Mouse (Mus musculus): ENCODE data around the gene Tgfbr2. TPM values are rescaled to one million over a fixed set of nuclear protein-coding genes. Genes with fewer than 3 reads are reported as not detected.

The Tgfbr2 gene
- polyA plus RNA-seq, 1 experiment from 2014 or later, result 14.1 TPM

- H3K9me3 ChIP-seq (replicated peaks), result no peaks in the 10 kb centered on the region
- peaks cover 6% of the 10 kb centered on the region; the same call in 1 of the 2 replicates for H3K36me3 ChIP-seq
- peaks cover 44% of the 10 kb centered on the region for H3K4me1 ChIP-seq
- peak overlapping the region; percentile 72 for H3K27ac ChIP-seq
- 29% methylated on average over 11 of the region's 11 CpGs for WGBS
- DNase-seq (ENCODE audit: low spot score), result peak; percentile 83
- H3K27me3 ChIP-seq (ENCODE audit: low read depth, poor library complexity, severe bottlenecking), result no peaks in the 10 kb centered on the region
- H3K4me3 ChIP-seq, result no peak overlapping the region
Measured at GRCm38 (mm10) chr9:116138595-116139134, 36.5 kb downstream of the Tgfbr2 start.

DNA sequence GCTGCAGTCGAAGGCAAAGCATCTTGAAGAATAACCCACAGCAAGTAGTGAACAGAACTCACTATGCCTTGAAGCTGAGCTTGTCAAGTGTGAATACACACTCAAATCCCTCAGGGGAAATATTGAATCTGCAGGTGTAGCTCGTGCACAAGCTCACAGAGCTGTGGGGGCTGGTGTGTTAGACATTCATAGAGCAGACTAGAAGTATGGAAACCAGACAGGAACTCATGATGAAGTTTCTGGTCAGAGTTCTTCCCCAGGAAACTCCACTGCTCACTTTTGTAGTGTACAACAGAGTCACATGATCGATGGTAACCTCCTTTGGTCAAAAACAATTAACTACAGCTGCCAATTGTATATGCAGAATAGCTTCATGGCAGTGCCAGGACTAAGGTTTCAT, 37.5 kb downstream of the Tgfbr2 start:
- 89% methylated on average over 3 of the region's 3 CpGs for WGBS
- peaks cover 50% of the 10 kb centered on the region for H3K4me1 ChIP-seq
- no peak for DNase-seq (ENCODE audit: low spot score)
- no peaks in the 10 kb centered on the region for H3K27me3 ChIP-seq (ENCODE audit: low read depth, poor library complexity, severe bottlenecking)
- H3K4me3 ChIP-seq, result no peak overlapping the region
- H3K27ac ChIP-seq, result peak overlapping the region; percentile 54
- H3K36me3 ChIP-seq, result peaks cover 6% of the 10 kb centered on the region; the same call in 1 of the 2 replicates
- no peaks in the 10 kb centered on the region for H3K9me3 ChIP-seq (replicated peaks)

GRCm38 (mm10) chr9:116136811-116137210, 38.3 kb downstream of the Tgfbr2 start:
- Histone ChIP-seq H3K27ac (peak overlapping the region; percentile 54; the same call in 1 of the 2 replicates), H3K4me3 (no peak overlapping the region)
- 89% methylated on average over 5 of the region's 5 CpGs for WGBS

GRCm38 (mm10) chr9:116136146-116136545, 39.0 kb downstream of the Tgfbr2 start:
- Histone ChIP-seq H3K9me3 (replicated peaks) (no peaks in the 10 kb centered on the region), H3K4me1 (peaks cover 50% of the 10 kb centered on the region), H3K27me3 (ENCODE audit: low read depth, poor library complexity, severe bottlenecking) (no peaks in the 10 kb centered on the region), H3K4me3 (no peak overlapping the region), H3K27ac (peak overlapping the region; percentile 36; the same call in 1 of the 2 replicates), H3K36me3 (peaks cover 10% of the 10 kb centered on the region)
- no peak for DNase-seq (ENCODE audit: low spot score)
- 79% methylated on average over 6 of the region's 6 CpGs for WGBS

More at GRCm38 (mm10) chr9:116136811-116137210, 38.3 kb downstream of the Tgfbr2 start:
- peaks cover 50% of the 10 kb centered on the region for H3K4me1 ChIP-seq
- no peak for DNase-seq (ENCODE audit: low spot score)
- no peaks in the 10 kb centered on the region for H3K27me3 ChIP-seq (ENCODE audit: low read depth, poor library complexity, severe bottlenecking)
- peaks cover 6% of the 10 kb centered on the region; the same call in 1 of the 2 replicates for H3K36me3 ChIP-seq
- no peaks in the 10 kb centered on the region for H3K9me3 ChIP-seq (replicated peaks)

- Histone ChIP-seq H3K4me1 (peaks cover 48% of the 10 kb centered on the region), H3K27me3 (ENCODE audit: low read depth, poor library complexity, severe bottlenecking) (no peaks in the 10 kb centered on the region), H3K4me3 (no peak overlapping the region), H3K9me3 (replicated peaks) (no peaks in the 10 kb centered on the region), H3K27ac (no peak overlapping the region), H3K36me3 (peaks cover 20% of the 10 kb centered on the region)
- DNase-seq (ENCODE audit: low spot score), result no peak
- 94% methylated on average over 2 of the region's 2 CpGs for WGBS
Measured at GRCm38 (mm10) chr9:116134488-116134887, 40.7 kb downstream of the Tgfbr2 start.

DNA sequence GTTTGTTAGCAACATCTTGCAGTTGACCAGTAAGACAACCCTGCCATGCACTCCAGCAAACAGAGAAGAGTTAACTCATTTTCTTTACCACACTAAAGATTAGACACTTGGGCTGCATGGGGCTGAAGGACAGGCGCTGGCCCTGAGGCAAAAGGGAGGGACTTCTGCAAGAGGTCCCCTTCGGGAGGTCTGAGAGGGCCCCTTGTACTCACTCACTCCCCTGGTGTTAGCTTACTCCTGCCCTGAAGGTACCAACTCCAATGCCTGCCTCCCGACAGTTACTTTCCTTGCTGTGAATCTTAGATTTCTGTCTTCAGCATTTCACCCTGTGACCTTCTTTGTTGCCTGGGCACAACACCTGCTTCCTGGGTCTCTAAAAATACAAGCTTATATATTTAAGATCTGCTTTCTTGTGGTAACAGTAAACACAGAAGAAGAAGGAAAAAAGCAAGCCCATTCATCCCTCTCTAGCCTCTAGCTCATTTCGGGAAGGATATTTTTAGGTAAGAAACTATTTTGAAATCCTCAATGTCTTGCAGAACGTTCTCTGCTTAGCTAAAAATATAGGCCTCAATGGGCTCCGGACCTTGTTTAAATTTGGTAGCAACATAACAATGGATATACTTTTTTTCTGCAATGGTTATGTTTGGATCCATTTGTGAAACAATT, 41.7 kb downstream of the Tgfbr2 start:
- H3K4me1 ChIP-seq, result peaks cover 38% of the 10 kb centered on the region
- H3K4me3 ChIP-seq, result no peak overlapping the region
- 80% methylated on average over 6 of the region's 6 CpGs for WGBS
- H3K27ac ChIP-seq, result no peak overlapping the region
- no peaks in the 10 kb centered on the region for H3K27me3 ChIP-seq (ENCODE audit: low read depth, poor library complexity, severe bottlenecking)
- H3K9me3 ChIP-seq (replicated peaks), result no peaks in the 10 kb centered on the region
- DNase-seq (ENCODE audit: low spot score), result no peak
- peaks cover 28% of the 10 kb centered on the region for H3K36me3 ChIP-seq

GRCm38 (mm10) chr9:116128886-116129285, 46.3 kb downstream of the Tgfbr2 start:
- Histone ChIP-seq H3K36me3 (peaks cover 59% of the 10 kb centered on the region), H3K4me1 (peaks cover 14% of the 10 kb centered on the region), H3K4me3 (no peak overlapping the region), H3K27ac (no peak overlapping the region), H3K9me3 (replicated peaks) (no peaks in the 10 kb centered on the region), H3K27me3 (ENCODE audit: low read depth, poor library complexity, severe bottlenecking) (no peaks in the 10 kb centered on the region)
- DNase-seq (ENCODE audit: low spot score), result no peak
- WGBS, result 87% methylated on average over 3 of the region's 3 CpGs

DNA sequence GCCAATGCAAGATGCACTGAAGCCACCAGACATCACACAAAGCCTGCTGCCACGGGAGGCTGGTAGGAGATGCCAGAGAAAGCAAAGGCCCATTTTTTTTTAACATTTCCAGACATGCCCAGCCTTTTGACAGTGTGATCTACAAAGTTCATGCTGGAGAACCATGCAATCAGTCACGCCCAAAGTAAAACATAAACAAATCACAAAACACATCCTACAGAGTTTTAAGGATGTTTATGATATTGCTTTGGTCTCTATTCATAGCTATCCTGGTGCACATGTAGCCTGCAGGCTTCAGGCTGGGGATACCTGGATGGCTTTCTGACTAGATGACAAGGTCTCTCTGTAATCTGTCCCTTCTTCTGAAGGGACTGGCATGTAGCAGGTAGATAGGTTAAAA, 46.8 kb downstream of the Tgfbr2 start:
- Histone ChIP-seq H3K4me1 (peaks cover 14% of the 10 kb centered on the region), H3K9me3 (replicated peaks) (no peaks in the 10 kb centered on the region), H3K36me3 (peaks cover 59% of the 10 kb centered on the region), H3K27ac (no peak overlapping the region), H3K27me3 (ENCODE audit: low read depth, poor library complexity, severe bottlenecking) (no peaks in the 10 kb centered on the region), H3K4me3 (no peak overlapping the region)
- no peak for DNase-seq (ENCODE audit: low spot score)
- 85% methylated on average over 2 of the region's 2 CpGs for WGBS

DNA sequence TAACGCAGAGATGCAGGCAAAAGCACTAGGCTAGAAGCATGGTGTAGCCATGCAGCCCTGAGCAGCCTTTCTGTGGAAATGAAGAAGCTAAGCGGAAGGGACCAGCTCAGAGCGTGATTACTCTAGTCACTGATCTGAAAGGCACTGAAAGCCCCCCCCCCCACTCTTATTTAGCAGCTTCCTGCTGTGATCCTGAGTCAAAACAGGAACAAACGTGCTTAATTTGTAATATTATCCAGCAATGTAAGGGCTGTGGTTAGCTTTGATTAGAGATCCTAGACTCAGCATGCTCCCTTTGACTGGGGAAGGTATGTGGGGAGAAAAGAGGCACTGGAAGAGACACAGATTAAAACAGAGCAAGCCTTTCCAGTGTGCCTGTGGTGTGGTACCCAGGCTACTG, 48.7 kb downstream of the Tgfbr2 start:
- Histone ChIP-seq H3K36me3 (peaks cover 62% of the 10 kb centered on the region), H3K27me3 (ENCODE audit: low read depth, poor library complexity, severe bottlenecking) (no peaks in the 10 kb centered on the region), H3K4me1 (peaks cover 27% of the 10 kb centered on the region), H3K27ac (peak overlapping the region; percentile 21; the same call in 1 of the 2 replicates), H3K4me3 (no peak overlapping the region), H3K9me3 (replicated peaks) (no peaks in the 10 kb centered on the region)
- no peak for DNase-seq (ENCODE audit: low spot score)
- 67% methylated on average over 4 of the region's 4 CpGs for WGBS

GRCm38 (mm10) chr9:116122969-116123589, 52.1 kb downstream of the Tgfbr2 start:
- Histone ChIP-seq H3K4me1 (peaks cover 31% of the 10 kb centered on the region), H3K36me3 (peaks cover 38% of the 10 kb centered on the region), H3K27ac (peak overlapping the region; percentile 75), H3K9me3 (replicated peaks) (no peaks in the 10 kb centered on the region), H3K27me3 (ENCODE audit: low read depth, poor library complexity, severe bottlenecking) (no peaks in the 10 kb centered on the region), H3K4me3 (no peak overlapping the region)
- 60% methylated on average over 9 of the region's 9 CpGs for WGBS
- peak; percentile 47 for DNase-seq (ENCODE audit: low spot score)

GRCm38 (mm10) chr9:116122544-116122943, 52.6 kb downstream of the Tgfbr2 start:
- WGBS, result 65% methylated on average over 6 of the region's 6 CpGs
- Histone ChIP-seq H3K4me1 (peaks cover 31% of the 10 kb centered on the region), H3K9me3 (replicated peaks) (no peaks in the 10 kb centered on the region), H3K36me3 (peaks cover 36% of the 10 kb centered on the region), H3K4me3 (no peak overlapping the region), H3K27me3 (ENCODE audit: low read depth, poor library complexity, severe bottlenecking) (no peaks in the 10 kb centered on the region), H3K27ac (peak overlapping the region; percentile 75)
- DNase-seq (ENCODE audit: low spot score), result no peak

DNA sequence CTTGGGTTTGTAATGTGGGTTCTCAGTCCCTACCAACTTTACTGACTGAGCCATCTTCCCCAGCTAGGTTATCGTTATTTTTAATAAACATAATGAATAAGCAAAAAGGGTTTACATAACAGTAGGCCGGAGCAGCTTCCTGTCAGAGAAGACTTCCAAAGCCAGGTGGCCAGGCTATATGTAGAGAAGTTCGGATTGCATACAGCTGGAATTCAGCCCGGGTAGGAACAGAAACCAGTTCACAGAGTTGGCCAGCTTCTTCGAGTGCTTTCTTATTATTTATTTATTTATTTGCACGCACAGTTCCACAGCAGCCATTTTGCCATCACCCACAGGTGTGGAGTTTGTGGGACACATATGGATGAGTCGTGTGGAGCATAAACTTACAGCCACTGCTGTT, 53.7 kb downstream of the Tgfbr2 start:
- Histone ChIP-seq H3K4me1 (peaks cover 30% of the 10 kb centered on the region), H3K4me3 (no peak overlapping the region), H3K27me3 (ENCODE audit: low read depth, poor library complexity, severe bottlenecking) (no peaks in the 10 kb centered on the region), H3K27ac (0 out of 2 replicates have a peak overlapping the region, but pooled peaks have one; percentile 75), H3K9me3 (replicated peaks) (no peaks in the 10 kb centered on the region), H3K36me3 (peaks cover 40% of the 10 kb centered on the region)
- WGBS, result 92% methylated on average over 7 of the region's 7 CpGs
- DNase-seq (ENCODE audit: low spot score), result no peak

DNA sequence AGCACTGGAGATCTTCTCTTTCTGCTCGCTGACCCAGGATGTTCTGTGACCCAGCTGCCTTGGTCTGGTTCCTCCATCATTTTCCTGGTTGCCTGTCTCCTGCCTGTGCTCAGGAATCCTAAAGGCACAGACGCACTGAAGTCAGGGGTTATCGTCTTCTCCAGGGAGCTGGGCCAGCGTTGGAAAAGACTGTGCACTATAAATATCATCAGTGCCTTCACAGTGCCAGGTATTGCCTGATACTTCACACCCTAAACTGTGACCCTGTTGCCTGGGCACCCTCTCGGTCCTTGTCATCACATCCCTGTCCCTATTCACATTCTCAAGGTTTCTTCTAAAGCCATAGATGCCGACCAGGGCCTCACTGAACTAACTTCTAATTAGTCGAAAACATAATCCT, 55.2 kb downstream of the Tgfbr2 start:
- no peak for DNase-seq (ENCODE audit: low spot score)
- Histone ChIP-seq H3K4me3 (no peak overlapping the region), H3K27ac (no peak overlapping the region), H3K27me3 (ENCODE audit: low read depth, poor library complexity, severe bottlenecking) (no peaks in the 10 kb centered on the region), H3K36me3 (peaks cover 29% of the 10 kb centered on the region), H3K4me1 (peaks cover 29% of the 10 kb centered on the region), H3K9me3 (replicated peaks) (no peaks in the 10 kb centered on the region)
- 88% methylated on average over 7 of the region's 7 CpGs for WGBS

Measured in limb, embryonic 10.5 days (tissue).